Mouse (Mus musculus) layer of hippocampus, adult 2 months (tissue): ENCODE measurements around the gene Mctp2. TPM values are rescaled to one million over a fixed set of nuclear protein-coding genes. Genes with fewer than 3 reads are reported as not detected.

ENCODE experiments used
- DNase-seq, 2 experiments: peaks; one replicate each; pipeline ENCODE4 v3.0.0; 2022; ENCODE audit warnings: low spot score in 2 of 2
- H3K27ac ChIP-seq: fragments of 200-600 bp; 2 replicates; pipeline ENCODE4 v1.8.1; 2022
- H3K4me3 ChIP-seq: fragments of 200-600 bp; 2 replicates; pipeline ENCODE4 v1.8.1; 2022; ENCODE audit warnings: mild to moderate bottlenecking
- CTCF ChIP-seq: fragments of 200-600 bp; conservative IDR thresholded peaks from 2 replicates; pipeline ENCODE4 v1.8.1; 2022; ENCODE audit warnings: antibody characterized with exemption, mild to moderate bottlenecking, moderate library complexity
- total RNA-seq, 2 experiments: library from RNA; stranded (reverse); gene quantifications; 2 replicates each; pipeline ENCODE4 v1.2.3; 2021

Mctp2 gene
- total RNA-seq, 2 experiments from 2014 or later = 1.7 to 1.8 TPM

- DNase-seq = no peak
- TF ChIP-seq CTCF = peak; percentile 61
- no peak overlapping the region for H3K4me3 ChIP-seq
- H3K27ac ChIP-seq = no peak overlapping the region
Observed at GRCm38 (mm10) chr7:72241269-72241668, 65.1 kb downstream of the Mctp2 start.

GRCm38 (mm10) chr7:72239782-72240493, 66.5 kb downstream of the Mctp2 start:
- DNase-seq = peak; percentile 41 to 60
- peak; percentile 94 for TF ChIP-seq CTCF
- Histone ChIP-seq H3K4me3 (no peak overlapping the region), H3K27ac (no peak overlapping the region)

- TF ChIP-seq CTCF = peak; percentile 90
- peak; percentile 58 to 79 for DNase-seq
- H3K27ac ChIP-seq = no peak overlapping the region
- no peak overlapping the region for H3K4me3 ChIP-seq
Observed at GRCm38 (mm10) chr7:72238575-72238974, 67.8 kb downstream of the Mctp2 start.

- no peak for TF ChIP-seq CTCF
- Histone ChIP-seq H3K27ac (no peak overlapping the region), H3K4me3 (no peak overlapping the region)
- DNase-seq = no peak
Observed at GRCm38 (mm10) chr7:72234433-72234998, 71.9 kb downstream of the Mctp2 start.

- Histone ChIP-seq H3K4me3 (no peak overlapping the region), H3K27ac (no peak overlapping the region)
- no peak for TF ChIP-seq CTCF
- no peak for DNase-seq
Observed at GRCm38 (mm10) chr7:72231182-72231877, 75.1 kb downstream of the Mctp2 start.

- no peak overlapping the region for H3K4me3 ChIP-seq
- no peak for TF ChIP-seq CTCF
- H3K27ac ChIP-seq = no peak overlapping the region
- no peak for DNase-seq
Observed at GRCm38 (mm10) chr7:72229925-72230324, 76.5 kb downstream of the Mctp2 start.

GRCm38 (mm10) chr7:72223558-72223957, 82.8 kb downstream of the Mctp2 start:
- no peak overlapping the region for H3K27ac ChIP-seq
- H3K4me3 ChIP-seq = no peak overlapping the region
- no peak for DNase-seq
- TF ChIP-seq CTCF = no peak

GRCm38 (mm10) chr7:72222532-72222931, 83.9 kb downstream of the Mctp2 start:
- Histone ChIP-seq H3K27ac (no peak overlapping the region), H3K4me3 (no peak overlapping the region)
- TF ChIP-seq CTCF = no peak
- DNase-seq = no peak

GRCm38 (mm10) chr7:72218048-72218447, 88.4 kb downstream of the Mctp2 start:
- Histone ChIP-seq H3K27ac (no peak overlapping the region), H3K4me3 (no peak overlapping the region)
- DNase-seq = no peak
- no peak for TF ChIP-seq CTCF

GRCm38 (mm10) chr7:72215563-72216215, 90.7 kb downstream of the Mctp2 start:
- no peak overlapping the region for H3K27ac ChIP-seq
- TF ChIP-seq CTCF = no peak
- H3K4me3 ChIP-seq = no peak overlapping the region
- DNase-seq = no peak

GRCm38 (mm10) chr7:72210201-72210600, 96.2 kb downstream of the Mctp2 start:
- Histone ChIP-seq H3K4me3 (no peak overlapping the region), H3K27ac (no peak overlapping the region)
- no peak for DNase-seq
- no peak for TF ChIP-seq CTCF

- DNase-seq = no peak
- TF ChIP-seq CTCF = no peak
- Histone ChIP-seq H3K27ac (no peak overlapping the region), H3K4me3 (no peak overlapping the region)
Observed at GRCm38 (mm10) chr7:72209296-72209695, 97.1 kb downstream of the Mctp2 start.

- H3K27ac ChIP-seq = no peak overlapping the region
Observed at GRCm38 (mm10) chr7:72206841-72207240, 99.6 kb downstream of the Mctp2 start.

GRCm38 (mm10) chr7:72195709-72196108, 110.7 kb downstream of the Mctp2 start:
- TF ChIP-seq CTCF = no peak
- Histone ChIP-seq H3K4me3 (no peak overlapping the region), H3K27ac (no peak overlapping the region)
- no peak for DNase-seq

More at GRCm38 (mm10) chr7:72206841-72207240, 99.6 kb downstream of the Mctp2 start:
- DNase-seq = no peak
- TF ChIP-seq CTCF = no peak
- H3K4me3 ChIP-seq = no peak overlapping the region
